Mouse (Mus musculus) layer of hippocampus, postnatal 10 days (tissue): Measurements from ENCODE around the gene Mrps12. TPM values are rescaled to one million over a fixed set of nuclear protein-coding genes. Genes with fewer than 3 reads are reported as not detected.

ENCODE experiments used
- DNase-seq, 2 experiments: peaks; one replicate each; pipeline ENCODE4 v3.0.0; 2021; ENCODE audit warnings: low spot score in 2 of 2
- total RNA-seq, 2 experiments: library from RNA; stranded (reverse); gene quantifications; 2 replicates each; pipeline ENCODE4 v1.2.3; 2021

Gene Mrps12
- total RNA-seq, 2 experiments from 2014 or later: 45.7 to 52.1 TPM

- no peak for DNase-seq
Observed at GRCm38 (mm10) chr7:28765211-28765610, 23.6 kb upstream of the Mrps12 start.

GRCm38 (mm10) chr7:28761907-28762306, 20.3 kb upstream of the Mrps12 start:
- no peak for DNase-seq

- no peak for DNase-seq
Observed at GRCm38 (mm10) chr7:28758623-28759022, 17.0 kb upstream of the Mrps12 start.

- no peak for DNase-seq
Observed at GRCm38 (mm10) chr7:28756079-28756478, 14.5 kb upstream of the Mrps12 start, which contains the start of gene Ccer2. Ccer2 (plus strand) TSS chr7:28756174.

- no peak for DNase-seq
Observed at GRCm38 (mm10) chr7:28749935-28750334, 8.3 kb upstream of the Mrps12 start.

GRCm38 (mm10) chr7:28741368-28741708, 282 bp downstream of the Mrps12 start:
- no peak for DNase-seq

- no peak for DNase-seq
Observed at GRCm38 (mm10) chr7:28740949-28741348, 671 bp downstream of the Mrps12 start.

GRCm38 (mm10) chr7:28739829-28740228, 1.8 kb downstream of the Mrps12 start:
- no peak for DNase-seq

GRCm38 (mm10) chr7:28735701-28736100, 5.9 kb downstream of the Mrps12 start:
- no peak for DNase-seq

- DNase-seq: no peak
Observed at GRCm38 (mm10) chr7:28733211-28733610, 8.4 kb downstream of the Mrps12 start.

- DNase-seq: peak; percentile 43 to 59
Observed at GRCm38 (mm10) chr7:28732341-28733142, 9.1 kb downstream of the Mrps12 start.

- peak; percentile 32 to 54 for DNase-seq
Observed at GRCm38 (mm10) chr7:28727649-28728340, 13.8 kb downstream of the Mrps12 start.

GRCm38 (mm10) chr7:28726600-28726999, 15.0 kb downstream of the Mrps12 start:
- DNase-seq: peak; percentile 88 to 90

GRCm38 (mm10) chr7:28724613-28725012, 17.0 kb downstream of the Mrps12 start:
- DNase-seq: no peak

GRCm38 (mm10) chr7:28722079-28722478, 19.5 kb downstream of the Mrps12 start:
- DNase-seq: no peak

GRCm38 (mm10) chr7:28720753-28721537, 20.7 kb downstream of the Mrps12 start:
- no peak for DNase-seq

GRCm38 (mm10) chr7:28719650-28720049, 22.0 kb downstream of the Mrps12 start:
- DNase-seq: no peak

GRCm38 (mm10) chr7:28719159-28719558, 22.5 kb downstream of the Mrps12 start:
- DNase-seq: no peak

GRCm38 (mm10) chr7:28717726-28718125, 23.9 kb downstream of the Mrps12 start:
- no peak for DNase-seq

- peak; percentile 35 to 48 for DNase-seq
Observed at GRCm38 (mm10) chr7:28716590-28717281, 24.9 kb downstream of the Mrps12 start, which contains the start of gene Fbxo17. Fbxo17 (plus strand) TSS chr7:28716804.

- DNase-seq: no peak
Observed at GRCm38 (mm10) chr7:28715598-28715997, 26.0 kb downstream of the Mrps12 start.
